Mouse (Mus musculus): ENCODE measurements at regions not wholly inside any gene's neighbourhood (a gene's known extent, or its start where the extent isn't known, plus 50 kb on each side); places are given as distances from the start of the nearest gene placed in this dataset.

GRCm38 (mm10) chr19:56653292-56653691, 68.7 kb upstream of the Adrb1 start:
- DNase-seq (ENCODE audit: low read depth, low spot score): no peak

DNA sequence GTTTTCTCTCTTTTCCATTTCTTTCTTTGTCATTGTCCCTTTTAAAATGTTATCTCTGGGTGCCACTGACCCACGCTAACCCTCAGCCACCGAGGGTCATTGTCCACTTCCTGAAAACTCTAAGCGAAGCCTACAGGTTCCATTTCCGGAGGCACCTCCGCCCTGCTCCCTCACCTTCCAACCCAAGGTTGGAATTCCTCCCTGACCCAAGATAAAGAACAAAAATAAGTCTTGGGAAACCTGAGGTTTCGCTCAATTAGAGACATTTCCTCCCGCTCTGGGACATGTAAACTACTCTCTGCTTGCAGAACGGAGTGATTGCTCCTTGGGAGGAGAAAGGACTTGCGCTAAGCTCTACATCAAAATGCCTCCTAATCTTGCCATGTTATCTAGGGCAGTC, 66.7 kb upstream of the Adrb1 start:
- no peak for DNase-seq (ENCODE audit: low read depth, low spot score)

GRCm38 (mm10) chr19:56660566-56661199, 61.3 kb upstream of the Adrb1 start:
- no peak for DNase-seq (ENCODE audit: low read depth, low spot score)

- no peak for DNase-seq (ENCODE audit: low read depth, low spot score)
These were observed 58.3 kb upstream of the Adrb1 start for GRCm38 (mm10) chr19:56663474-56664227.

DNA sequence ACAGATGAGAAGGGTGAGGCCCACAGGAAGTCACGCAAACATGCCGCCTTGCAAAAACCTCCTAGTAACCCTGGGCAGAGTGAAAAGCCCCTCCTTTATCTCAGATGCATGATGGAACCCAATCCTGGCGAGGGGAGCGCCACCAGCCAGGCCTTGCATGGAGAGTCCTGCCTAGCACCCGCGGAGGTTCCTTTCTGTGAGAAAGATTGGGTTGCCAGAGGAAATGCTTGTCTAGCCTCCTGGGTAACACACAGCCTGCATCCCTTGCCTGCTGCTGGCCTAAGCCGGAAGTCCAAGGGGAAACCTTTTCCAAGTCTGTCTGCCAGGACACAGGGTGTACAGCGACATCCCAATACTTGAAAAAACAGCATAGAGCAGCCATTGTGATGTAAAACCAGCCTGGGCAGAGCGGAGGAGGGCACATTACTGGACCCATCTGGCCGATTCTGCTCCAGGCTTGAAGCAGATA, 57.7 kb upstream of the Adrb1 start:
- no peak for DNase-seq (ENCODE audit: low read depth, low spot score)

- peak; percentile 62 for DNase-seq (ENCODE audit: low read depth, low spot score)
These were observed 56.9 kb upstream of the Adrb1 start for GRCm38 (mm10) chr19:56664944-56665663.

- DNase-seq (ENCODE audit: low read depth, low spot score): no peak
These were observed 56.0 kb upstream of the Adrb1 start for GRCm38 (mm10) chr19:56665972-56666371.

GRCm38 (mm10) chr19:56667903-56668302, 54.1 kb upstream of the Adrb1 start:
- DNase-seq (ENCODE audit: low read depth, low spot score): no peak

- no peak for DNase-seq (ENCODE audit: low read depth, low spot score)
These were observed 53.0 kb upstream of the Adrb1 start for GRCm38 (mm10) chr19:56668991-56669390.

- no peak for DNase-seq (ENCODE audit: low read depth, low spot score)
These were observed 52.5 kb upstream of the Adrb1 start for GRCm38 (mm10) chr19:56669468-56669867.

All from 3T3-L1 (cell line).